Comparison of ENCODE assay signal across 34 mouse cellular contexts in the genomic region with DNA sequence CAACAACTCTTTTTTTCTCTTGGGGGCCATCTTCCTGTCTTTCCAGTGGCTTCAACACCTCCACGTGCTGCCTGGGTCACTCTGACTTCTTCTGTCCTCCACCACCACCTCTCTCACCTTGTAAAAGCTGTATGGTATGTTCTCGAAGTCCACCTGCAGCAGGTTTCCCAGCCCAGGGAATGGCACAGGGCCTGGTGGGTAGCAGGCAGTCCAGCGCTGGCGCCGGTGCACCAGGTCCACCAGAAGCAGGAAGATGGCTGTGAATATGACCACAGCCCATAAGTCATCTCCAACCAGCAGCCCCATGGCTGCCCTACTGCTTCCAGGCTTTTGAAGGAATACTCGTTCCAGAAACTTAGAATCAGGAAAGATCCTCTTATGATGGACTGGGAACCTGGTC. TPM values are rescaled to one million over a fixed set of nuclear protein-coding genes. Genes with fewer than 3 reads are reported as not detected.
DNase-seq lines count a peak whose midpoint lies in the region; ATAC-seq and TF ChIP-seq lines count a peak whose summit lies in the region.
"Had no signal": no experiment of that assay in that cellular context is flagged by ENCODE, and none has a peak within 500 bp of the region (broad histone marks: within the 10 kb centered on the region; RNA-seq: fewer than 3 reads in every experiment).

No protein-coding gene starts in this region.

- H3K4me2 ChIP-seq in liver, postnatal 0 days (ENCODE audit: low read depth, low read length), result peak overlapping the region; percentile 54
- H3K4me2 ChIP-seq in stomach, postnatal 0 days (replicated peaks; ENCODE audit: low read depth), result no peak overlapping the region; the same call in 1 of the 2 replicates
- H3K4me2 ChIP-seq: embryonic facial prominence, embryonic 13.5 days; forebrain, embryonic 15.5 days; limb, embryonic 15.5 days; lung, embryonic 15.5 days; midbrain, embryonic 12.5 days; neural tube, embryonic 12.5 days had no signal

- no peak for TF ChIP-seq EP300 in liver, postnatal 0 days (IDR thresholded peaks at IDR 0.05; ENCODE audit: low read depth)
- no peak for TF ChIP-seq EP300 in stomach, postnatal 0 days (optimal IDR thresholded peaks at IDR 0.05)

- H3K9ac ChIP-seq in liver, postnatal 0 days (replicated peaks), result peak overlapping the region; percentile 68
- no peak overlapping the region for H3K9ac ChIP-seq in stomach, postnatal 0 days (ENCODE audit: low read length)
- H3K9ac ChIP-seq: embryonic facial prominence, embryonic 13.5 days; forebrain, embryonic 15.5 days; limb, embryonic 15.5 days; lung, embryonic 15.5 days; midbrain, embryonic 12.5 days; neural tube, embryonic 12.5 days had no signal

- ATAC-seq in liver, postnatal 0 days, result peak; percentile 12
- peak; percentile 13; the same call in 1 of the 2 replicates for ATAC-seq in stomach, postnatal 0 days (ENCODE audit: low FRiP score, low TSS enrichment)
- ATAC-seq: CD4-positive, CD25-positive, alpha-beta regulatory T cell, adult 4 months; forebrain, embryonic 15.5 days; hindbrain, embryonic 16.5 days had no signal

- H3K36me3 ChIP-seq in kidney, adult 2 months (ENCODE audit: control insufficient read depth, insufficient read depth, low read length), result no peaks in the 10 kb centered on the region
- H3K36me3 ChIP-seq in testis, adult 2 months (ENCODE audit: control insufficient read depth, insufficient read depth, low read length), result no peaks in the 10 kb centered on the region
- H3K36me3 ChIP-seq in liver, postnatal 0 days (replicated peaks; ENCODE audit: insufficient read depth, low read length), result peaks cover 5% of the 10 kb centered on the region; the same call in 1 of the 2 replicates
- H3K36me3 ChIP-seq in stomach, postnatal 0 days (ENCODE audit: control insufficient read depth, insufficient read depth, low read length), result no peaks in the 10 kb centered on the region
- H3K36me3 ChIP-seq: embryonic facial prominence, embryonic 13.5 days; forebrain, embryonic 15.5 days; hindbrain, embryonic 10.5 days; limb, embryonic 10.5 days; limb, embryonic 15.5 days; lung, embryonic 15.5 days; midbrain, embryonic 12.5 days; neural tube, embryonic 12.5 days had no signal

- H3K9me3 ChIP-seq in liver, postnatal 0 days (ENCODE audit: low read length), result no peaks in the 10 kb centered on the region
- no peaks in the 10 kb centered on the region for H3K9me3 ChIP-seq in stomach, postnatal 0 days (ENCODE audit: control insufficient read depth, low read length)
- H3K9me3 ChIP-seq: embryonic facial prominence, embryonic 13.5 days; forebrain, embryonic 15.5 days; hindbrain, embryonic 10.5 days; limb, embryonic 10.5 days; limb, embryonic 15.5 days; lung, embryonic 15.5 days; megakaryocyte, embryonic 14.5 days; midbrain, embryonic 12.5 days; neural tube, embryonic 12.5 days had no signal

- H3K4me1 ChIP-seq in kidney, adult 2 months (ENCODE audit: control insufficient read depth, insufficient read depth, low read length), result peaks cover 2% of the 10 kb centered on the region; the same call in 1 of the 2 replicates
- H3K4me1 ChIP-seq in testis, adult 2 months (ENCODE audit: control insufficient read depth, insufficient read depth, low read length), result peaks cover 6% of the 10 kb centered on the region; the same call in 1 of the 2 replicates
- peaks cover 11% of the 10 kb centered on the region; the same call in 1 of the 2 replicates for H3K4me1 ChIP-seq in liver, postnatal 0 days (ENCODE audit: insufficient read depth)
- no peaks in the 10 kb centered on the region for H3K4me1 ChIP-seq in stomach, postnatal 0 days (replicated peaks; ENCODE audit: control insufficient read depth, insufficient read depth)
- H3K4me1 ChIP-seq: embryonic facial prominence, embryonic 13.5 days; forebrain, embryonic 15.5 days; hindbrain, embryonic 10.5 days; limb, embryonic 10.5 days; limb, embryonic 15.5 days; lung, embryonic 15.5 days; megakaryocyte, embryonic 14.5 days; midbrain, embryonic 12.5 days; neural tube, embryonic 12.5 days had no signal

- H3K4me3 ChIP-seq in kidney, adult 2 months (ENCODE audit: insufficient read depth, low read depth, low read length), result peak overlapping the region; percentile 48
- H3K4me3 ChIP-seq in testis, adult 2 months (ENCODE audit: control insufficient read depth, low read depth, low read length), result peak overlapping the region; percentile 49
- peak overlapping the region; percentile 49 for H3K4me3 ChIP-seq in liver, postnatal 0 days (ENCODE audit: low read depth, low read length)
- H3K4me3 ChIP-seq in stomach, postnatal 0 days (ENCODE audit: low read depth, low read length), result no peak overlapping the region
- H3K4me3 ChIP-seq: embryonic facial prominence, embryonic 13.5 days; forebrain, embryonic 15.5 days; hindbrain, embryonic 10.5 days; limb, embryonic 10.5 days; limb, embryonic 15.5 days; lung, embryonic 15.5 days; megakaryocyte, embryonic 14.5 days; midbrain, embryonic 12.5 days; myocyte; neural tube, embryonic 12.5 days had no signal

- TF ChIP-seq POLR2A in kidney, adult 2 months (IDR thresholded peaks at IDR 0.05; ENCODE audit: low read depth, low read length), result no peak
- no peak for TF ChIP-seq POLR2A in testis, adult 2 months (IDR thresholded peaks at IDR 0.05; ENCODE audit: control insufficient read depth, low read depth, low read length)

- no peaks in the 10 kb centered on the region for H3K27me3 ChIP-seq in kidney, adult 2 months (replicated peaks; ENCODE audit: control insufficient read depth, insufficient read depth, low read length)
- H3K27me3 ChIP-seq in testis, adult 2 months (ENCODE audit: control insufficient read depth, insufficient read depth, low read length), result no peaks in the 10 kb centered on the region
- no peaks in the 10 kb centered on the region for H3K27me3 ChIP-seq in liver, postnatal 0 days (ENCODE audit: insufficient read depth, low read length)
- H3K27me3 ChIP-seq in stomach, postnatal 0 days (ENCODE audit: control insufficient read depth, insufficient read depth, low read length), result no peaks in the 10 kb centered on the region
- H3K27me3 ChIP-seq: embryonic facial prominence, embryonic 13.5 days; forebrain, embryonic 15.5 days; limb, embryonic 15.5 days; lung, embryonic 15.5 days; midbrain, embryonic 12.5 days; neural tube, embryonic 12.5 days had no signal

- peak overlapping the region; percentile 90 for H3K27ac ChIP-seq in kidney, adult 2 months (ENCODE audit: insufficient read depth, low read depth, low read length)
- no peak overlapping the region for H3K27ac ChIP-seq in testis, adult 2 months (ENCODE audit: control insufficient read depth, insufficient read depth, low read depth, low read length)
- peak overlapping the region; percentile 97 for H3K27ac ChIP-seq in liver, postnatal 0 days (ENCODE audit: low read depth)
- peak overlapping the region; percentile 58 for H3K27ac ChIP-seq in stomach, postnatal 0 days (replicated peaks)
- H3K27ac ChIP-seq: embryonic facial prominence, embryonic 13.5 days; forebrain, embryonic 15.5 days; hindbrain, embryonic 10.5 days; kidney, postnatal 0 days; limb, embryonic 10.5 days; limb, embryonic 15.5 days; lung, embryonic 15.5 days; midbrain, embryonic 12.5 days; neural tube, embryonic 12.5 days had no signal

- TF ChIP-seq CTCF in kidney, adult 2 months (conservative IDR thresholded peaks at IDR 0.05; ENCODE audit: insufficient read depth, insufficient read length, low read depth, low read length), result no peak
- no peak for TF ChIP-seq CTCF in testis, adult 2 months (IDR thresholded peaks at IDR 0.05; ENCODE audit: control insufficient read depth, insufficient read depth, insufficient replicate concordance, low read depth, low read length)
- no peak for TF ChIP-seq CTCF in liver, postnatal 0 days (IDR thresholded peaks at IDR 0.05; ENCODE audit: low read depth)
- no peak for TF ChIP-seq CTCF in stomach, postnatal 0 days (IDR thresholded peaks at IDR 0.05; ENCODE audit: low read depth)

- no peak for DNase-seq in kidney, adult 2 months
- DNase-seq in kidney, postnatal 4 days, result no peak
- DNase-seq in testis, postnatal 10 days (ENCODE audit: low spot score), result no peak
- peak; percentile 34 for DNase-seq in liver, postnatal 0 days
- peak; percentile 53 for DNase-seq in stomach, postnatal 0 days (ENCODE audit: low spot score)
- DNase-seq in lung, postnatal 25 days (ENCODE audit: low spot score), result no peak
- no peak for DNase-seq in ovary, postnatal 36 days (ENCODE audit: low spot score)
- DNase-seq: adrenal gland, postnatal 14 days; cerebellum, adult 11-12 months; cerebellum, adult 9-11 months; gastrocnemius, postnatal 36 days; heart, postnatal 14 days; layer of hippocampus, adult 9-11 months; lung, postnatal 4 days; right cerebral cortex, postnatal 4 days; thymus, postnatal 4 days had no signal

- WGBS in kidney, adult 2 months, result 61% methylated on average over 6 of the region's 6 CpGs
- 71% methylated on average over 6 of the region's 6 CpGs for WGBS in liver, postnatal 0 days (ENCODE audit: insufficient replicate concordance)
- 65% methylated on average over 6 of the region's 6 CpGs for WGBS in stomach, postnatal 0 days

RNA-seq across cellular contexts. Expression of a gene that starts 0.2 kb away (rescaled TPM):
- 780 and 833 TPM in 2 replicates for polyA plus RNA-seq in kidney, adult 2 months (2012; rRNA removed)
- polyA plus RNA-seq in testis, adult 2 months (2012; rRNA removed), result 28.8 and 33.4 TPM in 2 replicates
- 615 and 644 TPM in 2 replicates for polyA plus RNA-seq in liver, postnatal 0 days (2015; fragmentation: Nextera tagmentation; extraction: Ambion mirVana)
- polyA plus RNA-seq in stomach, postnatal 0 days (2015; fragmentation: Nextera tagmentation; extraction: Ambion mirVana), result 18.4 and 19.2 TPM in 2 replicates
- polyA plus RNA-seq: embryonic facial prominence, embryonic 13.5 days; forebrain, embryonic 15.5 days; heart, embryonic 14.5 days; hindbrain, embryonic 10.5 days; hindbrain, embryonic 16.5 days; limb, embryonic 10.5 days; midbrain, embryonic 12.5 days; midbrain, postnatal 0 days; myocyte; neural tube, embryonic 12.5 days had no signal

RNA-seq across cellular contexts. Expression of a gene that starts 29.9 kb away (rescaled TPM):
- 0.06 and 0.23 TPM in 2 replicates for polyA plus RNA-seq in kidney, adult 2 months (2012; rRNA removed)
- not detected in 2 replicates for polyA plus RNA-seq in testis, adult 2 months (2012; rRNA removed)
- 0.83 and 1.3 TPM in 2 replicates for polyA plus RNA-seq in liver, postnatal 0 days (2015; fragmentation: Nextera tagmentation; extraction: Ambion mirVana)
- not detected in 2 replicates for polyA plus RNA-seq in stomach, postnatal 0 days (2015; fragmentation: Nextera tagmentation; extraction: Ambion mirVana)
- polyA plus RNA-seq: CD4-positive, CD25-positive, alpha-beta regulatory T cell, adult 4 months; embryonic facial prominence, embryonic 13.5 days; forebrain, embryonic 15.5 days; frontal cortex, adult 2 months; heart, embryonic 14.5 days; hindbrain, embryonic 10.5 days; hindbrain, embryonic 16.5 days; kidney, postnatal 0 days; limb, embryonic 10.5 days; limb, embryonic 15.5 days; lung, embryonic 15.5 days; midbrain, embryonic 12.5 days; midbrain, postnatal 0 days; myocyte; neural tube, embryonic 12.5 days; thymus, postnatal 0 days had no signal

Comparison
In these comparisons a context has a peak if more than half of its experiments do, and no peak if none do; other contexts are left out.
1. DNase-seq: peak in liver, postnatal 0 days (single experiment) and stomach, postnatal 0 days (single experiment); none in kidney, adult 2 months (single experiment), kidney, postnatal 4 days (0 of 2), testis, postnatal 10 days (single experiment), lung, postnatal 25 days (single experiment) and ovary, postnatal 36 days (single experiment).
2. RNA of a gene that starts 0.2 kb away (polyA plus RNA-seq): 780 to 833 TPM in kidney, adult 2 months and 615 to 644 TPM in liver, postnatal 0 days; 28.8 to 33.4 TPM in testis, adult 2 months and 18.4 to 19.2 TPM in stomach, postnatal 0 days; every median in the first group is over 10 times any median in the second.